Mouse (Mus musculus): ENCODE data around the gene Ifna13. TPM values are rescaled to one million over a fixed set of nuclear protein-coding genes. Genes with fewer than 3 reads are reported as not detected.
A peak's percentile ranks its signal among the peaks of the same experiment; 100 is the strongest.

Gene Ifna13
- polyA plus RNA-seq, 1 experiment from 2014 or later, result not detected

DNA sequence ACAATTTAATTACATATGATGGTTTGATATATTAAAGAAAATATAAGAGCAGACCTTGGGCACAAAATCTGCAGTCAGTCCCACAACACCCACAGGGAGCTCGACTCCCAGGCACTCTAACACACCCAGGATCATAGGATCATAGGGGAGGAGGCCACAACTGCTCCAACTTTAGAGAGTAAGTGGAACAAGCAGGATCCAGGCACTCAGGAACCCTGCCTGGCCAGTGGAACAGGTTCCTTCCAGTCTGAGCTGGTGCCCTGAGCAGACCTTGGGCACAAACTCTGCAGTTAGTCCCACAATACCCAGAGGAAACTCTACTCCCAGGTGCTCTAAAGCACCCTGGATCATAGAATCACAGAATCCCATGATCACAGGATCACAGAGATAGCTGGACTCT, 11.2 kb upstream of the Ifna13 start:
- no peaks in the 10 kb centered on the region for H3K9me3 ChIP-seq (ENCODE audit: control insufficient read depth, low read length)
- no peak for ATAC-seq (ENCODE audit: insufficient number of reproducible peaks, insufficient read depth, low FRiP score, low read depth)

DNA sequence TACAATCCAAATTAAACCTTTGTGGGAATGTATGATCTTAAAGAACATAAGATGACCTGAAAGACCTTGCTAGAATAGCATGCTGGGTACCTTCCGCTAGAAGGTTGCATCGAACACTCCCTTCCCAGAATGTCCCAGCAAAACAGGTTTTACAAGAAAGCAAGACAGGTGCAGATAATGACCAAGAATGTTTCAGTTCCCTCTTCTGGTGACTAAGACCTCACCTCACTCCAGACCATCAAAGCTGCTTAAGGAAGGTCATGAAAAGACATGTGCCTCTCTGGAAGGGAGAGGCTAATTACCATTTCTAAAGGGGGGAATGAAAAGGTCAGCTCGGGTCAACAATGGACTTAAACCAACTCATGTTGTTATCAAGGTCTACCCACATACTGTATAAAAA, 9.4 kb upstream of the Ifna13 start:
- H3K4me2 ChIP-seq (ENCODE audit: low read length), result no peak overlapping the region
- no peak overlapping the region for H3K4me3 ChIP-seq (ENCODE audit: control insufficient read depth in 1 of 2, insufficient read depth in 1 of 2, low read depth in 1 of 2, low read length in 2 of 2)
- H3K4me1 ChIP-seq (ENCODE audit: control insufficient read depth in 2 of 2, insufficient read depth in 2 of 2, low read length in 2 of 2), result no peaks in the 10 kb centered on the region
- no peaks in the 10 kb centered on the region for H3K9me3 ChIP-seq (ENCODE audit: control insufficient read depth, low read length)
- no peak overlapping the region for H3K27ac ChIP-seq (replicated peaks in 1 of 2; ENCODE audit: control insufficient read depth in 1 of 2, insufficient read depth in 1 of 2, low read depth in 2 of 2, low read length in 2 of 2)
- H3K9ac ChIP-seq (ENCODE audit: low read length), result no peak overlapping the region
- no peaks in the 10 kb centered on the region for H3K27me3 ChIP-seq (ENCODE audit: control insufficient read depth, insufficient read depth, low read length)
- no peak for ATAC-seq (ENCODE audit: insufficient number of reproducible peaks, insufficient read depth, low FRiP score, low read depth)
- 73% methylated on average over 3 of the region's 3 CpGs for WGBS
- no peaks in the 10 kb centered on the region for H3K36me3 ChIP-seq (ENCODE audit: control insufficient read depth, insufficient read depth, low read length)

More for the DNA sequence above, 11.2 kb upstream of the Ifna13 start:
- 31% methylated on average over 1 of the region's 1 CpGs for WGBS
- no peaks in the 10 kb centered on the region for H3K4me1 ChIP-seq (ENCODE audit: control insufficient read depth in 2 of 2, insufficient read depth in 2 of 2, low read length in 2 of 2)
- no peak overlapping the region for H3K9ac ChIP-seq (ENCODE audit: low read length)
- no peak overlapping the region for H3K4me2 ChIP-seq (ENCODE audit: low read length)
- H3K4me3 ChIP-seq (ENCODE audit: control insufficient read depth in 1 of 2, insufficient read depth in 1 of 2, low read depth in 1 of 2, low read length in 2 of 2), result no peak overlapping the region
- H3K36me3 ChIP-seq (ENCODE audit: control insufficient read depth, insufficient read depth, low read length), result no peaks in the 10 kb centered on the region
- H3K27ac ChIP-seq (replicated peaks in 1 of 2; ENCODE audit: control insufficient read depth in 1 of 2, insufficient read depth in 1 of 2, low read depth in 2 of 2, low read length in 2 of 2), result no peak overlapping the region
- H3K27me3 ChIP-seq (ENCODE audit: control insufficient read depth, insufficient read depth, low read length), result no peaks in the 10 kb centered on the region

DNA sequence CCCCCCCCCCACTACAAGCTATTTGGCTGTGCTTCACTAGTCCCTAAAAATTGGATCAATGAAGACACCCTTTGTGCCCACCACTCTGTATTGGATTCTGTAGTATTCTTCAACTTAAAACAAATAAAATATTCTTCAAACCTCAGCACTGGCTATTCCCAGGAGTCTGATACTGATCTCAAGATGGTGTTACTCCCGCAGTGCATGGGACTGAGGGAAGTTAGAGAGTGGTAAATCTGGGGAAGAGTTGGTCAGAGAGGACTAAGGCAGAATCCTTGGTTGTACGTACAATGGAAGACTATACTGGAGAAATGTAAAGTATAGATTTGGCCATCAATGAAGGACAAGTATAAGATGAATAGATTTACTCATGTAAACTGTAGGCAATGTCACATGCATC, 1.7 kb downstream of the Ifna13 start:
- Histone ChIP-seq H3K4me2 (ENCODE audit: low read length) (no peak overlapping the region), H3K4me1 (ENCODE audit: control insufficient read depth in 2 of 2, insufficient read depth in 2 of 2, low read length in 2 of 2) (no peaks in the 10 kb centered on the region), H3K27ac (replicated peaks in 1 of 2; ENCODE audit: control insufficient read depth in 1 of 2, insufficient read depth in 1 of 2, low read depth in 2 of 2, low read length in 2 of 2) (no peak overlapping the region), H3K9ac (ENCODE audit: low read length) (no peak overlapping the region), H3K27me3 (ENCODE audit: control insufficient read depth, insufficient read depth, low read length) (no peaks in the 10 kb centered on the region), H3K4me3 (ENCODE audit: control insufficient read depth in 1 of 2, insufficient read depth in 1 of 2, low read depth in 1 of 2, low read length in 2 of 2) (no peak overlapping the region), H3K36me3 (ENCODE audit: control insufficient read depth, insufficient read depth, low read length) (no peaks in the 10 kb centered on the region), H3K9me3 (ENCODE audit: control insufficient read depth, low read length) (no peaks in the 10 kb centered on the region)
- WGBS, result 47% methylated on average over 2 of the region's 2 CpGs
- no peak for ATAC-seq (ENCODE audit: insufficient number of reproducible peaks, insufficient read depth, low FRiP score, low read depth)

DNA sequence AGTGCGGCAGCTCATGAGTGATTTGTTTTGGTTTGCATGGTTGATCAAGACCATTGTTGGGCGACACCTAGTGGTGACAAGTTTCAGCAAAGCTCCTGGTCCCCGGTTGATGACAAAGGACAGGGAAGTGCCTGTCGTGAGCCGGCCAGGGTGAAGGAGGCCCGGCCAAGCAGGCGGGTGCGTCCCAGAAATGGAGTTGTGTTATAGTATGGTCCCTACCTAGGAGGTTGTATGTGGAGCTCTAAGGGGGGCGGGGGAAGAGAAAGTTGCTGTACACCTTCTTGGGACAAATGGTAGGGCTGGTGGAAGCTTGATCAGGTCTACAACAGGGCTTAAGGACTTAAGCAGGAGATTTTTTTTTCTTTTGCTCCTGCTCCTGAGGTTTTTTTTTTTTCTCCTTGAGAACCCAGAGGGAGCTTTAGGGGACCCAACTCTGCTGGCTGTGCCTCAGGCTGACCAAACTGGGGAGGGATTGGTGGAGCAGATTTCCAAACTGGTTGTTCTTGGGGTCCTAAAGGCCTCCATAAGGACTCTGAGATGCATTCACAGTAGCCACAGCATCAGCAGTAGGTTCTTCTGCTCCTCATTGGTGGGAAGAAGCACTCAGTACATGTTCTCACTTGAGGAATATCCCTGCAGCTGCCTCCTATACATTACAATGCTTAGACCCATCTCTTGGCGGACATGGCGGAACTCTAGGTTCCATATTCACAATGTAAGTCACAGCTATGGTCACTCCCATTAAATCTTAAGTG, 3.0 kb downstream of the Ifna13 start:
- Histone ChIP-seq H3K4me1 (ENCODE audit: control insufficient read depth in 2 of 2, insufficient read depth in 2 of 2, low read length in 2 of 2) (no peaks in the 10 kb centered on the region), H3K4me3 (ENCODE audit: control insufficient read depth in 1 of 2, insufficient read depth in 1 of 2, low read depth in 1 of 2, low read length in 2 of 2) (peak overlapping the region; percentile 51 to 61), H3K9ac (ENCODE audit: low read length) (peak overlapping the region; percentile 68), H3K4me2 (ENCODE audit: low read length) (peak overlapping the region; percentile 65), H3K9me3 (ENCODE audit: control insufficient read depth, low read length) (no peaks in the 10 kb centered on the region), H3K36me3 (ENCODE audit: control insufficient read depth, insufficient read depth, low read length) (no peaks in the 10 kb centered on the region), H3K27me3 (ENCODE audit: control insufficient read depth, insufficient read depth, low read length) (no peaks in the 10 kb centered on the region), H3K27ac (replicated peaks in 1 of 2; ENCODE audit: control insufficient read depth in 1 of 2, insufficient read depth in 1 of 2, low read depth in 2 of 2, low read length in 2 of 2) (peak overlapping the region in 1 of 2 experiments; percentile 14; a peak in 1 of 4 replicates)
- 22% methylated on average over 11 of the region's 11 CpGs for WGBS
- ATAC-seq (ENCODE audit: insufficient number of reproducible peaks, insufficient read depth, low FRiP score, low read depth), result peak; percentile 95

DNA sequence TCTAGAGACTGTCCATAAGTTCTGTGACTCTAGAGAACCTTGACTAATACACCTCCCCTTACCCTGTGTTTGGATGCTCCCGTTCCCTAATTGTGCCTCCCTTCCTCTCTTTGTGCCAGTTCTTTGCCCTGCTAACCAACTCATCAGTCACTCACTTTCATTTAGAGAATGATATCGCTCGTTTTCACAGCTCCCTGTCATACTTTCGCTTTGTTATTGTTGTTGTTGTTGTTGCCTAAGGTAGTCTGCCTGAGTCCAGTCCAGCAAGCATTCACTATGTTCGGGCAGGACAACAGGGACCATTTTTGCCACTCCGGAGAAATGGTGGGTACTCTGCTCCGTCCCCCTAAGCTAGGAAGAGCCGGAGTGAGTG, 3.6 kb downstream of the Ifna13 start:
- WGBS, result 52% methylated on average over 8 of the region's 8 CpGs

DNA sequence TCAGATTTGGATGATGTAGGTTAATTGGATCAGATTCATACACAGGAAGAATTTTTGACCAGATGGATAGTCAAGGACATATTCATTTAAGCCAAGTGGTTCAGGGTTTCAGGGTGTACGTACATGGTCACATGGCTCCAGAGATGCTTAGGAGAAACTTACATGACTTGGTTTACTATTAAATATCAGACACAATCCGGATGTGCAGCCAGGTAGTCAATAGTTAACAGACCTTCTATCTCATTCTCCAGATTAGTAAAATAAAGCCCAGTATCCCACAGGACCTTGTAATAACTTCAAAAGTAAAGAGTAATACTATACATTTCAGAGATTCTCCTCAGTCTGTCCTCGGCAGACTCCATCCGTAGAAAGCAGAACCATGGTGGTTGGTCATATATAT, 9.9 kb downstream of the Ifna13 start, which contains the start of gene C87499:
Gene C87499 (minus strand): TSS at position 101 of the 400 bp plus-strand sequence.
- no peak within 1 kb of the TSS for H3K27ac ChIP-seq (replicated peaks in 1 of 2; ENCODE audit: control insufficient read depth in 1 of 2, insufficient read depth in 1 of 2, low read depth in 2 of 2, low read length in 2 of 2)
- H3K4me2 ChIP-seq (ENCODE audit: low read length), result no peak within 1 kb of the TSS
- H3K9me3 ChIP-seq (ENCODE audit: control insufficient read depth, low read length), result no peaks in the 10 kb centered on the region
- H3K36me3 ChIP-seq (ENCODE audit: control insufficient read depth, insufficient read depth, low read length), result no peaks in the 10 kb centered on the region
- no peaks in the 10 kb centered on the region for H3K4me1 ChIP-seq (ENCODE audit: control insufficient read depth in 2 of 2, insufficient read depth in 2 of 2, low read length in 2 of 2)
- H3K9ac ChIP-seq (ENCODE audit: low read length), result no peak within 1 kb of the TSS
- ATAC-seq (ENCODE audit: insufficient number of reproducible peaks, insufficient read depth, low FRiP score, low read depth), result no peak
- WGBS, result 82% methylated on average over 4 of the region's 4 CpGs
- no peaks in the 10 kb centered on the region for H3K27me3 ChIP-seq (ENCODE audit: control insufficient read depth, insufficient read depth, low read length)
- no peak within 1 kb of the TSS for H3K4me3 ChIP-seq (ENCODE audit: control insufficient read depth in 1 of 2, insufficient read depth in 1 of 2, low read depth in 1 of 2, low read length in 2 of 2)

More for the DNA sequence above, 3.6 kb downstream of the Ifna13 start:
- ATAC-seq (ENCODE audit: insufficient number of reproducible peaks, insufficient read depth, low FRiP score, low read depth), result no peak
- Histone ChIP-seq H3K27me3 (ENCODE audit: control insufficient read depth, insufficient read depth, low read length) (no peaks in the 10 kb centered on the region), H3K9ac (ENCODE audit: low read length) (peak overlapping the region; percentile 68), H3K9me3 (ENCODE audit: control insufficient read depth, low read length) (no peaks in the 10 kb centered on the region), H3K4me2 (ENCODE audit: low read length) (peak overlapping the region; percentile 65), H3K27ac (replicated peaks in 1 of 2; ENCODE audit: control insufficient read depth in 1 of 2, insufficient read depth in 1 of 2, low read depth in 2 of 2, low read length in 2 of 2) (no peak overlapping the region), H3K4me1 (ENCODE audit: control insufficient read depth in 2 of 2, insufficient read depth in 2 of 2, low read length in 2 of 2) (no peaks in the 10 kb centered on the region), H3K36me3 (ENCODE audit: control insufficient read depth, insufficient read depth, low read length) (no peaks in the 10 kb centered on the region), H3K4me3 (ENCODE audit: control insufficient read depth in 1 of 2, insufficient read depth in 1 of 2, low read depth in 1 of 2, low read length in 2 of 2) (peak overlapping the region; percentile 51 to 61)

DNA sequence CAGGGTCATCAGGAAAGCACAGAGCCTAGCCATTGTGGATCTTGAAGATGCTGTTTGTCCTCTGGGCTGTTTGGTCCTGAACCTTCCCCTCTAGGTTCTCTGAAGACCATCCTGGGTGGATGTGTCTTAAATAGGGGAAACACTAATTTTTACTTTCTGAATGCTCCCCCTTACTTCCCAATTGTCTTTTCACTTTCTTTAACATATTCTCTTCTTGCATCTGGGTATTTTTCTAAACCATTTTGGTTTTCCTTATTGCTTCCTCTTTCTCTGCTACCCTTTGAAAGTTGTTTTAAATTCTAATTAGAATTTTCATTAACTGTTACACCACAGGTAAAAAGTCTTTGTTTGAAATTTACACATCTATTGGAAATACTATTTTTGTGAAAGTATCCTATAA, 41.0 kb downstream of the Ifna13 start, which contains the start of gene Ifna12:
Gene Ifna12 (minus strand): TSS at position 101 of the 400 bp plus-strand sequence.
- H3K9ac ChIP-seq (ENCODE audit: low read length), result no peak within 1 kb of the TSS
- no peak for ATAC-seq (ENCODE audit: insufficient number of reproducible peaks, insufficient read depth, low FRiP score, low read depth)
- no peaks in the 10 kb centered on the region for H3K9me3 ChIP-seq (ENCODE audit: control insufficient read depth, low read length)
- no peak within 1 kb of the TSS for H3K4me3 ChIP-seq (ENCODE audit: control insufficient read depth in 1 of 2, insufficient read depth in 1 of 2, low read depth in 1 of 2, low read length in 2 of 2)
- H3K4me2 ChIP-seq (ENCODE audit: low read length), result no peak within 1 kb of the TSS
- no peaks in the 10 kb centered on the region for H3K36me3 ChIP-seq (ENCODE audit: control insufficient read depth, insufficient read depth, low read length)
- H3K4me1 ChIP-seq (ENCODE audit: control insufficient read depth in 2 of 2, insufficient read depth in 2 of 2, low read length in 2 of 2), result no peaks in the 10 kb centered on the region
- H3K27me3 ChIP-seq (ENCODE audit: control insufficient read depth, insufficient read depth, low read length), result no peaks in the 10 kb centered on the region
- H3K27ac ChIP-seq (replicated peaks in 1 of 2; ENCODE audit: control insufficient read depth in 1 of 2, insufficient read depth in 1 of 2, low read depth in 2 of 2, low read length in 2 of 2), result no peak within 1 kb of the TSS
